Mouse (Mus musculus) urinary bladder, postnatal 25 days (tissue): ENCODE data around the gene Ralgapb.

Source experiments
- DNase-seq: peaks from one replicate; pipeline ENCODE4 v3.0.0; 2022; ENCODE audit warnings: low spot score

Gene Ralgapb

GRCm38 (mm10) chr2:158518583-158518982, 108.9 kb downstream of the Ralgapb start:
- no peak for DNase-seq

- DNase-seq = no peak
These were observed 109.4 kb downstream of the Ralgapb start for GRCm38 (mm10) chr2:158519071-158519470.

GRCm38 (mm10) chr2:158519800-158520199, 110.2 kb downstream of the Ralgapb start:
- DNase-seq = no peak

GRCm38 (mm10) chr2:158523060-158523459, 113.4 kb downstream of the Ralgapb start:
- peak; percentile 70 for DNase-seq

GRCm38 (mm10) chr2:158524129-158524860, 114.6 kb downstream of the Ralgapb start:
- DNase-seq = no peak

- DNase-seq = peak; percentile 41
These were observed 124.4 kb downstream of the Ralgapb start for GRCm38 (mm10) chr2:158534090-158534489.

- DNase-seq = no peak
These were observed 124.9 kb downstream of the Ralgapb start for GRCm38 (mm10) chr2:158534559-158534958.

- no peak for DNase-seq
These were observed 130.0 kb downstream of the Ralgapb start for GRCm38 (mm10) chr2:158539433-158540305.

- DNase-seq = no peak
These were observed 131.6 kb downstream of the Ralgapb start for GRCm38 (mm10) chr2:158541286-158541685.

GRCm38 (mm10) chr2:158545266-158545665, 135.6 kb downstream of the Ralgapb start:
- DNase-seq = no peak

GRCm38 (mm10) chr2:158546751-158547150, 137.1 kb downstream of the Ralgapb start:
- peak; percentile 43 for DNase-seq
